Mouse (Mus musculus): Measurements from ENCODE around the gene Cadps2.

DNA sequence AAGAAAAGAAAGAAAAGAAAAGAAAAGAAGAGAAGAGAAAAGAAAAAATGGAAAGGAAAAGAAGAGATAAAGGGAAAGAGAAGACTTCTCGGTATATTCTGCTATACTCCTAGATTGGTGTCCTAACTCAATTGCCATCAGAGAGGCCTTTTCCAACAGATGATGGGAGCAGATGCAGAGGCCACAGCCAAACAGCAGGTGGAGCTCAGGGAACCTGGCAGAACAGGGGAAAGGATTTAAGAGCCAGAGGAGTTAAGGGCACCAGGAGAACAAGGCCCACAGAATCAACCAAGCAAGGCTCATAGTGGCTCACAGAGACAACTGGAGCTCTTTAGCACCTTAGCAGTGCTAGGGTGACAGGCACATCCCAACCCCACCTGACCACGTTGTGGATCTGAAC is 366.5 kb downstream of the Cadps2 start:
- TF ChIP-seq CTCF (conservative IDR thresholded peaks at IDR 0.05; ENCODE audit: insufficient read depth, insufficient read length, low read depth, low read length) = peak; percentile 53
- TF ChIP-seq POLR2A (IDR thresholded peaks at IDR 0.05; ENCODE audit: low read depth, low read length) = no peak

Data from kidney, adult 2 months (tissue).